ENCODE assay signal across 22 mouse cellular contexts in the genomic region with DNA sequence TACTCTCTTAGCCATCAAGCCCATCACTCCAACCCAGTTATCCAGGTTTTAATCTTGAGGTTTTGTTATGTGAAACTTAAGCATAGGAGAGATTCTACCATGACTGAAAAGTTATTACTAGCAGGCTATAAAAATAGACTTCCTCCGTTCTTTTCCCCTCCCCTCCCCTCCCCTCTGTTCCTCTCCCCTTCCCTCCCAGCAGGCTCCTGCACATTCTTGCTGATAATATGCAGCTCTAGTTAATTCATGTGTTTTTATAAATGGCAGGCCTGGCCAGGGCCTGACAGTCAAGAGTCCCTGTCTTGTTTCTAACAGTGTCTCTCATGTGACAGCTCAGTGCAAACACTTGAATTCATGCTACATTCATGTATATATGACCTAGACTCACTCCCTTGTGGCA.
"Had no signal": no experiment of that assay in that cellular context is flagged by ENCODE, and none has a peak within 500 bp of the region (broad histone marks: within the 10 kb centered on the region; RNA-seq: fewer than 3 reads in every experiment).

No protein-coding gene starts in this region.

- DNase-seq: kidney, postnatal 14 days; kidney, postnatal 4 days; left cerebral cortex, postnatal 4 days; liver, postnatal 0 days; lung, embryonic 14.5 days; right cerebral cortex, adult 18-20 months; right cerebral cortex, postnatal 14 days; right cerebral cortex, postnatal 4 days; thymus, adult 2 months; thymus, postnatal 14 days; thymus, postnatal 4 days had no signal

- H3K4me2 ChIP-seq: limb, embryonic 12.5 days; limb, embryonic 15.5 days; liver, embryonic 11.5 days; lung, embryonic 14.5 days; midbrain, embryonic 12.5 days; midbrain, embryonic 15.5 days; neural tube, embryonic 12.5 days; neural tube, embryonic 15.5 days had no signal

- H3K4me1 ChIP-seq: limb, embryonic 12.5 days; limb, embryonic 15.5 days; midbrain, embryonic 12.5 days; midbrain, embryonic 15.5 days; neural tube, embryonic 12.5 days; neural tube, embryonic 15.5 days had no signal

- H3K9me3 ChIP-seq: limb, embryonic 12.5 days; limb, embryonic 15.5 days; midbrain, embryonic 12.5 days; midbrain, embryonic 15.5 days; neural tube, embryonic 12.5 days; neural tube, embryonic 15.5 days had no signal

- ATAC-seq: liver, postnatal 0 days; lung, postnatal 0 days; midbrain, embryonic 15.5 days had no signal

- H3K4me3 ChIP-seq: limb, embryonic 12.5 days; limb, embryonic 15.5 days; midbrain, embryonic 12.5 days; midbrain, embryonic 15.5 days; neural tube, embryonic 12.5 days; neural tube, embryonic 15.5 days had no signal

- H3K9ac ChIP-seq: limb, embryonic 12.5 days; limb, embryonic 15.5 days; liver, embryonic 14.5 days; liver, postnatal 0 days; lung, embryonic 14.5 days; midbrain, embryonic 12.5 days; midbrain, embryonic 15.5 days; neural tube, embryonic 12.5 days; neural tube, embryonic 15.5 days had no signal

- H3K27ac ChIP-seq: limb, embryonic 12.5 days; limb, embryonic 15.5 days; liver, embryonic 14.5 days; macrophage; midbrain, embryonic 12.5 days; midbrain, embryonic 15.5 days; neural tube, embryonic 12.5 days; neural tube, embryonic 15.5 days; stomach, postnatal 0 days had no signal

- H3K27me3 ChIP-seq: limb, embryonic 12.5 days; limb, embryonic 15.5 days; midbrain, embryonic 12.5 days; midbrain, embryonic 15.5 days; neural tube, embryonic 12.5 days; neural tube, embryonic 15.5 days had no signal
